Mouse (Mus musculus) kidney, postnatal 0 days (tissue): ENCODE measurements around the gene Tex19.1. TPM values are rescaled to one million over a fixed set of nuclear protein-coding genes. Genes with fewer than 3 reads are reported as not detected.
A peak's percentile ranks its signal among the peaks of the same experiment; 100 is the strongest.

Experiments used
- ATAC-seq: fragments of 200-750 bp; cut with Nextera tagmentation; replicated peaks from 2 replicates; pipeline ENCODE4 v1.8.0; 2017; ENCODE audit warnings: low read depth, moderate number of reproducible peaks, moderate TSS enrichment, moderate library complexity; ENCODE audit not compliant: low FRiP score
- DNase-seq: peaks from one replicate; pipeline ENCODE4 v3.0.0-alpha.2; 2016; ENCODE audit warnings: low spot score
- H3K27ac ChIP-seq: fragments of 300-500 bp; sonication (generic); 2 replicates; pipeline ENCODE4 v1.5.1; 2014; ENCODE audit warnings: mild to moderate bottlenecking
- H3K27me3 ChIP-seq: fragments of 300-500 bp; sonication (generic); 2 replicates; pipeline ENCODE4 v1.6.1; 2014; ENCODE audit warnings: low read length, mixed read lengths; ENCODE audit not compliant: insufficient read depth
- H3K36me3 ChIP-seq: fragments of 300-500 bp; sonication (generic); 2 replicates; pipeline ENCODE4 v1.6.1; 2014; ENCODE audit warnings: low read length, mixed read lengths; ENCODE audit not compliant: insufficient read depth
- H3K4me1 ChIP-seq: fragments of 300-500 bp; sonication (generic); replicated peaks from 2 replicates; pipeline ENCODE4 v1.6.1; 2014; ENCODE audit warnings: antibody characterized with exemption, low read length, mixed read lengths; ENCODE audit not compliant: insufficient read depth
- H3K4me2 ChIP-seq: fragments of 300-500 bp; sonication (generic); 2 replicates; pipeline ENCODE4 v1.6.1; 2014; ENCODE audit warnings: mild to moderate bottlenecking, low read length, moderate library complexity, mixed read lengths
- H3K4me3 ChIP-seq: fragments of 300-500 bp; sonication (generic); replicated peaks from 2 replicates; pipeline ENCODE4 v1.5.1; 2014; ENCODE audit warnings: low read depth, low read length
- H3K9ac ChIP-seq: fragments of 300-500 bp; sonication (generic); 2 replicates; pipeline ENCODE4 v1.6.1; 2014; ENCODE audit warnings: low read depth, low read length
- H3K9me3 ChIP-seq: fragments of 300-500 bp; sonication (generic); replicated peaks from 2 replicates; pipeline ENCODE4 v1.6.1; 2016; ENCODE audit warnings: low read length, inconsistent platforms, mixed read lengths
- CTCF ChIP-seq: IDR thresholded peaks from 2 replicates; pipeline ENCODE4 v1.5.1; 2016; ENCODE audit warnings: antibody characterized with exemption, low read depth, mild to moderate bottlenecking, moderate library complexity
- WGBS: fragments of 180-500 bp; shearing (Covaris S2); extraction: QIAGEN DNeasy Blood & Tissue Kit; methylation state at CpG from one replicate; pipeline ENCODE4 v1.1.7; 2014; 5-methylcytosine and 5-hydroxymethylcytosine counted together
- polyA plus RNA-seq: library from polyadenylated mRNA; unstranded; fragments of >200 nt; fragmentation: Nextera tagmentation; extraction: Ambion mirVana; gene quantifications from 2 replicates; pipeline ENCODE4 v1.2.1, GENCODE M21; 2015

Tex19.1 gene
- polyA plus RNA-seq, 1 experiment from 2014 or later = not detected

DNA sequence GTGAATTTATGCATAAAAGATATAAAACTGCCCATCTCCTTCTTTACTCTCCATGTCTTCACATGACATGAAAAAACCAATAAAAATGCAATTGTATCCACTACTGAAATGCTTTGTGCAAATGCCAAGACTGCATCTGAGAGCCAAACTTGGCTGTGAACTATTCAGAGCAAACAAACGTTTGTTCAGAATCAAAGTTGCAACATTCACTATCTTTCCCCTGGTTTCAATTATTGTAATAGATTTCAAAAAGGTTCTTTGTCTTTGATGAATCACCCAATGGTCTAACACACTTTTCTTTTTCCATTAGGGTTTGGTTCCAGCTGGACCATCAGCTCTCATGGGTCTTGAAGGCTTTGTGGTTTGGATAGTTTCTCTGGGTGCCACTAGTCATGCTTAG lies 16.3 kb upstream of the Tex19.1 start:
- H3K27ac ChIP-seq = no peak overlapping the region
- H3K4me2 ChIP-seq = no peak overlapping the region
- DNase-seq (peak; percentile 29), ATAC-seq (no peak)
- no peak for TF ChIP-seq CTCF
- H3K4me1 ChIP-seq = no peaks in the 10 kb centered on the region
- WGBS = 63% methylated on average over 1 of the region's 1 CpGs
- no peaks in the 10 kb centered on the region for H3K36me3 ChIP-seq
- no peaks in the 10 kb centered on the region for H3K9me3 ChIP-seq
- H3K9ac ChIP-seq = no peak overlapping the region
- no peaks in the 10 kb centered on the region for H3K27me3 ChIP-seq
- no peak overlapping the region for H3K4me3 ChIP-seq

- H3K4me2 ChIP-seq = no peak overlapping the region
- H3K4me3 ChIP-seq = no peak overlapping the region
- H3K36me3 ChIP-seq = no peaks in the 10 kb centered on the region
- H3K9ac ChIP-seq = no peak overlapping the region
- H3K27me3 ChIP-seq = no peaks in the 10 kb centered on the region
- 19% methylated on average over 1 of the region's 1 CpGs for WGBS
- no peaks in the 10 kb centered on the region for H3K4me1 ChIP-seq
- DNase-seq = peak; percentile 42
- H3K27ac ChIP-seq = no peak overlapping the region
- no peak for TF ChIP-seq CTCF
- ATAC-seq = no peak
- H3K9me3 ChIP-seq = no peaks in the 10 kb centered on the region
These were observed 11.3 kb upstream of the Tex19.1 start for GRCm38 (mm10) chr11:121134600-121134999.

DNA sequence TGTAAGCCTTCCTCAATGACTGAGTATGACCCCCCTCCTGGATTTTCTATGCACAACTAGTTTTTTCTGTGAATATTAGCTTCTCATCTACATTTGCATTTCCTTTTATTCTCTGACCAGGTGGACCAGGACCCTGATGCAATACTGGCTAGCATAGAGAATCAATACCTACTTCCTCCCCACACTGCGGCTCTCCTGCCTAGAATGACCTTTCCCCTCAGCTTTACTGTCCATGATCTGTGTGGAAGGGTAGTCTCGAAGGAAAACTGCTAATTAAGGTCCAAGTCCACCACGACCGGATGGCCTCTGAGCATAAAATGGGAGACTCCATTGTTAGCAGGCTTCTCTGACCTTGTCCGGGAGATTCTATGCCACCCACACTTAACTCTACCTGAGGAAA lies 8.3 kb upstream of the Tex19.1 start:
- Histone ChIP-seq H3K9ac (no peak overlapping the region), H3K4me2 (no peak overlapping the region), H3K36me3 (no peaks in the 10 kb centered on the region), H3K9me3 (no peaks in the 10 kb centered on the region), H3K27ac (no peak overlapping the region), H3K4me1 (no peaks in the 10 kb centered on the region), H3K27me3 (no peaks in the 10 kb centered on the region), H3K4me3 (no peak overlapping the region)
- no peak for DNase-seq
- no peak for ATAC-seq
- TF ChIP-seq CTCF = no peak
- 77% methylated on average over 5 of the region's 5 CpGs for WGBS

- Histone ChIP-seq H3K27ac (no peak overlapping the region), H3K9me3 (no peaks in the 10 kb centered on the region), H3K4me2 (no peak overlapping the region), H3K36me3 (no peaks in the 10 kb centered on the region), H3K27me3 (no peaks in the 10 kb centered on the region), H3K4me1 (no peaks in the 10 kb centered on the region), H3K9ac (no peak overlapping the region), H3K4me3 (no peak overlapping the region)
- peak; percentile 48 for DNase-seq
- ATAC-seq = no peak
- WGBS = 49% methylated on average over 6 of the region's 6 CpGs
- peak; percentile 51; the same call in 1 of the 2 replicates for TF ChIP-seq CTCF
These were observed 7.2 kb upstream of the Tex19.1 start for GRCm38 (mm10) chr11:121138732-121139131.

DNA sequence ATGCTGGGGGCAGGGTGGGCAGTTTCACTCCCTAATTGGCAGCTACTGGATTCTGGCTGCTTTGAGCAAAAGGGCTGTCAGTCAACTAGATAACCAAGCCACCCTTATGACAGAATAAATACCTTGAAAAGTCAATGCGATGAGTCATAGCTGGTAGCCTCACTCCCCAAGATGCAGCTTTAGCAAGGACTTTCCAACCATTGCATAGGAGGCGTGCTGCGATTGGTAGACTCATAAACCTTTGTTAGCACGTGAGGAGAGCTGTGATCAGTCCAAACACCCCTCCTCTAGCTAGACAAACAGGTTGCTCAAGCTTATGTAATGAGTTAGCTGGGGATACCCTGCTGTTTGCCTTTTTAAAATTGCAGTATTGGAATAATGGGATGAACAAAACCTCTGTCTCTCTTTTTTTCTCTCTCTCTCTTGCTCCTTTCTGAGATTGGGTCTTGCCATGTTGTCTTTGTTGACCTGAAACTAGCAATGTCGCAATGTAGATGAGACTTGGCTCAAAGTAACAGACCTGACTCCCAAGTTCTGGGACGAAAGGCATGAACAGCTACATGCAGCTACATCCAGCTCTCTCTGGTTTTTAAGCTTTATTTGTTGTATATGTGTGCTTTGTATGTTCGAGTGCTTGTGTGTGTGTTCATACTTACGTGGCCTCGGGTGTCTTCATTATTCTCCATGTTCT lies 2.5 kb upstream of the Tex19.1 start:
- 77% methylated on average over 9 of the region's 9 CpGs for WGBS
- ATAC-seq = no peak

GRCm38 (mm10) chr11:121148193-121148592 lies 2.2 kb downstream of the Tex19.1 start:
- DNase-seq (no peak), ATAC-seq (no peak)
- Histone ChIP-seq H3K36me3 (no peaks in the 10 kb centered on the region), H3K4me3 (no peak overlapping the region), H3K9me3 (no peaks in the 10 kb centered on the region), H3K4me1 (no peaks in the 10 kb centered on the region), H3K27me3 (no peaks in the 10 kb centered on the region), H3K27ac (no peak overlapping the region), H3K4me2 (no peak overlapping the region), H3K9ac (no peak overlapping the region)
- 79% methylated on average over 3 of the region's 3 CpGs for WGBS
- peak; percentile 39; the same call in 1 of the 2 replicates for TF ChIP-seq CTCF

More for the DNA sequence above, 2.5 kb upstream of the Tex19.1 start:
- Histone ChIP-seq H3K4me1 (no peaks in the 10 kb centered on the region), H3K4me2 (no peak overlapping the region), H3K27me3 (no peaks in the 10 kb centered on the region), H3K27ac (no peak overlapping the region), H3K9me3 (no peaks in the 10 kb centered on the region), H3K36me3 (no peaks in the 10 kb centered on the region), H3K9ac (no peak overlapping the region), H3K4me3 (no peak overlapping the region)
- no peak for TF ChIP-seq CTCF
- no peak for DNase-seq
